Mouse (Mus musculus) thymus, adult 2 months (tissue): ENCODE data around the gene Gpr1.

Source experiments
- CTCF ChIP-seq: fragments of 200-500 bp; IDR thresholded peaks from 2 replicates; pipeline ENCODE4 v1.5.1; 2012; ENCODE audit warnings: mild to moderate bottlenecking, control low read depth, low read length, moderate library complexity, borderline replicate concordance; ENCODE audit not compliant: control insufficient read depth, poor library complexity, insufficient read depth; ENCODE audit errors: extremely low read depth
- POLR2A ChIP-seq: fragments of 200-500 bp; IDR thresholded peaks from 2 replicates; pipeline ENCODE4 v1.6.1; 2012; ENCODE audit warnings: mild to moderate bottlenecking, low read length, control low read depth, moderate library complexity; ENCODE audit not compliant: control insufficient read depth, poor library complexity, insufficient read depth; ENCODE audit errors: extremely low read depth

DNA sequence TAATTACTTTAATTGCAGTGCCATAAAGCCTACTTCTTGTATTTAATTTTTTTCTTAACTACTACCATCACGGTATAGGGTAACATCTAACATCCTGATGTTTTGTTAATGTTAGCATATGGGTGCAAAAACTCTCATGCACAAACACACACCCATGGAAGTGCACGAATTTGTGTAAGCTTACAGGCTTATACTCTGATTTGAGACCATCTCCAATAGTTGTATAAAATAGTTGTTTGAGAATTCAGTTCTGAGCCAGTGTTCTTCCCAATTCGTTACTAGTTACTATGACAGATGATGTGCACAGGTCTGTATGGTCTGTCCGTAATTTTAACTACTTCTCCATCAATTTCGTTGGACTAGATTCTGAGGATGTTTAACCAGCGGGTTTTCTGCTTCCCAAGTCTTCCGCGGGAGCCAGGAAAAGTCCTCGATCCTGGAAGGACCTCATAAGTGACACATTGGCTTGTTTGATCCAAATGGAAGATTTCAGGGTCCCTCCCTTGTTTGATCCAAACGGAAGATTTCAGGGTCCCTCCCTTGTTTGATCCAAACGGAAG, 45.0 kb upstream of the Gpr1 start:
- TF ChIP-seq POLR2A (no peak), CTCF (no peak)
